Mouse (Mus musculus): ENCODE data around the gene Galnt18.

- no peak for TF ChIP-seq CTCF (IDR thresholded peaks at IDR 0.05; ENCODE audit: low read depth, low read length)
- no peak for TF ChIP-seq POLR2A (IDR thresholded peaks at IDR 0.05; ENCODE audit: borderline replicate concordance, low read depth, low read length)
Measured at GRCm38 (mm10) chr7:111604578-111605208, 175.1 kb downstream of the Galnt18 start.
